Mouse (Mus musculus) megakaryocyte progenitor cell, adult 5-6 weeks (primary cell): ENCODE results near the gene Adgrf4. TPM values are rescaled to one million over a fixed set of nuclear protein-coding genes. Genes with fewer than 3 reads are reported as not detected.

Source experiments
- ATAC-seq: replicated peaks from 2 replicates; pipeline ENCODE4 v1.8.0; 2016; ENCODE audit warnings: mild to moderate bottlenecking, moderate TSS enrichment, inconsistent platforms; ENCODE audit not compliant: poor library complexity
- total RNA-seq, 2 experiments: library from RNA; stranded (forward) in 1 of 2; stranded (reverse) in 1 of 2; fragments of 157-497, 149-512 nt in 1 of 2; fragments of 200-1000 nt in 1 of 2; gene quantifications; 2 replicates each; pipeline versions ENCODE4 v1.2.3 to v1.2.4; 2015 to 2017

The Adgrf4 gene
- total RNA-seq (2015) (not detected in 2 replicates), total RNA-seq (2017) (not detected in 2 replicates)

DNA sequence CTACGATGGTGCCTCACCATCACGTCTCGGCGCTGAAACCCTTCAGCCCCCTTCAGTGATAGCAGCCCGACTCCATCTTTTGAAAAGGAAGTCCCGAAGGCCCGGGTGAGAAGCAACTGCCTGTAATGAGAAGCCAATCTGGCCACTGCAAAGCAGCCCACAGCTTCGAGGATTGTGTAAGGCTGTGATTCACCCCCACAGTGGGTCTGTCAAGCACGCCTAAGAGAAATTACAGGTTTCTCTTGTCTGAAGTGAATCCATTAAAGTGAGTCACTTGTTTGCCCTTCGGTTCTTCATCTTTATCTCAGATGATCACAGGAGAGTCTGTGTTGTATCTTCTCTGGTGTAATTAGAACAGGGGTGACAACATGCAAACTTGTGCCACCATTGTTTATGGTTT lies at the start of gene Adgrf4:
Gene Adgrf4 (minus strand): TSS at position 149 of the 400 bp plus-strand sequence.
- ATAC-seq = no peak

- ATAC-seq = no peak
Measured at GRCm38 (mm10) chr17:42741801-42742217, 49.7 kb upstream of the Adgrf4 start, which contains the start of gene Adgrf2. Gene Adgrf2 (minus strand): TSS chr17:42742179.

DNA sequence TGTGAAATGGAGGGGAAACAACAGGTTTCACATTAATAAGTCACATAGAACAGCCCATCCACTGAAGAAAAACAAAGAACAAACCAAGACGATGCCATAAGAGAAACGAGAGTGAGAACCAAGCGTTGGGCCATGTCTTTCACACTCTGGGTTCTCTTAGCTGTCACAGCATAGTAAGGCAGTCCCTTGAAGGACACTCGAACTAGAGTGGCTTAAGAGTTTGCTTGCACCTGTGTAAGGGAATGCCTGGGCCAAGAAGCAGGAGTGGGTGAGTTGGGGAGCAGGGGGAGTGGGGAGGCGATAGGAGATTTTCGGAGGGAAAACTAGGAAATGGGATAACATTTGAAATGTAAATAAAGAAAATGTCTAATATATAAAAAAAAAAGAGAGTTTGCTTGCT lies 46.7 kb upstream of the Adgrf4 start:
- no peak for ATAC-seq

- peak; percentile 50; the same call in 1 of the 2 replicates for ATAC-seq
Measured at GRCm38 (mm10) chr17:42717161-42717560, 25.1 kb upstream of the Adgrf4 start.

GRCm38 (mm10) chr17:42714991-42715390 lies 22.9 kb upstream of the Adgrf4 start:
- ATAC-seq = no peak

DNA sequence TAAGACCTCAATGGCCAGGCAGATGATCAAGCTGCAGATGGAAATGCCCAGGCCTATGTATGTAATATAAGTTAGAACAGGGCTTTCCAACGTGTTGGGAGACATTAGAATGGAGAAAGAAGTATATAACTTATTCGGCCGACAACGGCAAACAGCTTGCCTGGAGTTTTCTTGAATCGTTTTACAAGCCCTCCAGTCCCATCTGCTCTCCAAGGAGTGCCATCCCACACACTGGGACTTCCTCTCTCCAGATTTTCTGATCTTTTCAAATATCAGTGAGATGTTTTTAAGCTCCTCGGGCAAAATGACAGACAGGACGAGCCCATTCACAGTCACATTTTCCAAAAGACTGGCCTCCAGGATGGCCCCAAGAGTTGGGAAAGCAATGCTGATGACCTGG lies 18.6 kb upstream of the Adgrf4 start:
- no peak for ATAC-seq

DNA sequence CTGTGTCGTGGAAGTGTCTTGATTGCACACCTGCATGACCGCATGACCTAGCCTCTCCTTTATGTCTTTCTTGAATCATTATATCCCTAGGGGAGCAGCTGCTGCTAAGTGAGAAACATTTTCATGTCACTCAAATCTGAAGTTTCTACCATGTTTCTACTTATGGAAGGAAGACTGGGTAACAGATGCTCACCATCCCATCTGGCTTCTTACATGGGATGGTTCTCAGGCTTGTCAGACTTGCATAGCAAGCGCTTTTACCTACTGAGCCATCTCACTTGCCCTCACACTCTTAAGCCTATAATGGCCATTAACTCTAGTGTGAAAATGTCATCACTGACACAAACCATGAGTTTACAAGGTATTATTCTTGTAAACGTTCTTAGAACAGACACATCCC lies 13.5 kb upstream of the Adgrf4 start:
- no peak for ATAC-seq

- no peak for ATAC-seq
Measured at GRCm38 (mm10) chr17:42702198-42702597, 10.1 kb upstream of the Adgrf4 start.

- no peak for ATAC-seq
Measured at GRCm38 (mm10) chr17:42694730-42695129, 2.6 kb upstream of the Adgrf4 start.

- ATAC-seq = no peak
Measured at GRCm38 (mm10) chr17:42690531-42690930, 1.6 kb downstream of the Adgrf4 start.

DNA sequence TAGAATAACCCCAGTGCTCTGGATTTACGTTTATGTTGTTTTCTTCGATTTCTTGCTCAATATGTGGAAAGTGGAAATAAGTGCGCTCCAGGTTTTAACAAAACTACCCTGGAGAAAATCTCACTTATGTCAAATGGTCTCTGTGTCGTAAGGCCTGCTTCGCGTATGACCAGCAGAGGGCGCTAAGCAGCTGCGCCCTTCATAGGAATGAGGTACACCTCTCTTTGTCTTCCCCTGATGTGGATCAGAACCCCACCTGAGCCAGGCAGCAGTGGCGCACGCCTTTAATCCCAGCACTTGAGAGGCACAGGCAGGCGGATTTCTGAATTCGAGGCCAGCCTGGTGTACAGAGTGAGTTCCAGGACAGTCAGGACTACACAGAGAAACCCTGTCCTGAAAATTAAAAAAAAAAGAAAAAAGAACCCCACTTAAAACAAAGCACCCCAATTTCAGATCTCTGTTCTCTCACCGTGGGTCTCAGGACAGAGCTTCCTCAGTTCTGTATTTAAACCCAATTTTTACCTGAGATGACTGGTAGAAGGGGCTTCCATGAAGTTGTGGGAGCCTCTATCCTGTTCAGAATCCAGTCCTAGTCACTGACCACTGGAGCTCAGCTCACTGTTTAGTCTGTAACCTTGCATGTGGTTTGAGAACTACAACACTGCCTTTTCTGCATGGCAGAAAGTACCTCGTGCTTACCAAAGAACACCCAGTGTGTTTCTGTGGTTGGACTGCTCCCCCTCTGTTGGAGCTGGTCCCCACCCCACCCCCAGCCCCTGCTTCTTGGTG lies 33.3 kb downstream of the Adgrf4 start:
- peak; percentile 94 for ATAC-seq

DNA sequence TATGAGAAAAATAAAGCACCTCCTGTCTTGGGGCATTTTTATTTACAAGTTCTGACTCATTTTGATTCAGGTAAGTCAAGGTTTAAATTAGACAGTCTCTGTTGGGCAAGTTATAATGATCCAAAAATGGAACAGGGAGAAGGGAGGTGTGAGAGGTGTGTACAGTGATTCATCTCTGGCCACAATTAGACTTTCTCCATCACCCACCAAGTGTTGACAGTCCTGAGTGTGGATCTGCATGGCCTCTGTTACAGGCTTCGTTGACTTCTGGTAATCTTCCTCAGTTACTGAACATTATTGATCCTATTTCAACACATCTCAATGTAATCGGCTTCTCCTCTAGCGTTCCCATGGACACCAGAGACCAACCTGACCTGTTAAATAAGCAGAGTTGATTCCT lies 48.7 kb downstream of the Adgrf4 start:
- ATAC-seq = no peak

DNA sequence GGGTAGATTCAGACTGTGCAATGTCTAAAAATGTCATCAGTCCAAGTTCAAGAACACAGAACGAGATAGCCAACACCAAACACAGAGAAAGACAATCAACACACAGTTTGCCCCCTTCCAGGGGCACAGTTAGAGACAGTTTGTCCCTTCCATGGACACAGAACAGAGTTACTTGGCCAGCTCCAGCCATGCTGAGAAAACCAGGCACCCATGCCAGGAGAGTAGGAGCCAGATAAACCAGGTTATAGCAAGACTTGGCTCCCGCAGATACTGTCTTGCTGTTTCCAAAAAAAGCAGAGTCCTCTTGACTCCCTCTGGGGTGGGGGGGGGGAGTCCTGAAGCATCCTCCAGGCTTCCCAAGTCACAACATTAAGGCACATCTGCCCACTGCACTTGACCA lies 61.9 kb downstream of the Adgrf4 start:
- no peak for ATAC-seq

DNA sequence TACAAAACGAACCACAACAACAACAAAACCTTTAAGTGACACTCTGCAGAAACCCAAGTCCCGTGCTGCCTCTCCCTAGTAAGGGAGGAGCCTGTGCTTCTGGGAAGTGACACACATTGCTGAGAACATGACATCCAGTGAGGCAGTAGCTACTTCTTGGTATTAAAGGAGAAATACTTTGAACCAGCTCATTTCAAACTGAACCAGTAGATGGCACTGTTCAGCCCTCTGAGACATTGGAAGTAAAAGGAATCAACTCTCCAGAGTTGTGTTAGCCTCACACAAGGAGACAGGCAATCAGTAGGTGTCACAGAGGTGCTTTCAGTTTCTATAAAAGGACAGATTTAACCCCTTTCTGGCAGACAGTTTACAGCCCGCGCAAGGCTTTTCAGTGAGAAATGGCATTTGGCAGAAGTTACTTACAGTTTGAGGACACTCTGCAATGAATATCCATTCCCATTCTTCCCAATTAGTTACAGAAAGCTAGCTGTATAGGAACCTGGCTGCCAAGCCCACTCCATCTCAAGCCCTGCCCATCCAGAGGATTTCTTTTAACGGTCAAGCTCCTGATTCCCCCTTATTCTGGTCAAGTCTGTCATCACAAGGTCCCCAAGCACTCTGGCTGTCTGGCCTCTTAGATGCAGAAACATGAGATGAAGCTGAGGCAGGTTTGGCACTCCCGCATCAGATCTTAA lies 78.9 kb downstream of the Adgrf4 start:
- peak; percentile 80 for ATAC-seq

DNA sequence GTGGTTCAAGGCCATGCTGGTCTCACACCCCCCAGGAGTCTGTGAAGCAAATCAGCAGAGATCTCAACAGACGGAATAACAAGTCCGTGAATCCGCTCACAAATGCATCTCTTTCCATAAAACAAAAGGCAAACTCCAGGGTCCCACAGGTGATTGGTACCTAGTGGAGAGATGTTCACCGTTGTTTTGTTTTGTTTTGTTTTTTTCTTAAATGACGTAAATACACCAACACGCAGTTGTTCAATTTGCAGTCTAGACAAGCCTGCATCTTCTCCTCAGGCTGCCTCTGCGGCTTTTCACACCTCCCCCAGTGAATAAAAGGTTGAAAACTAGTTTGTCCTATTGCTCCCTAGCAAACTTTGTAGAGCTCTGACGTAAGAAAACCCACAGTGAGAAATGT lies 80.8 kb downstream of the Adgrf4 start, which contains the start of gene Opn5:
Gene Opn5 (minus strand): TSS at position 101 of the 400 bp plus-strand sequence.
- no peak for ATAC-seq

DNA sequence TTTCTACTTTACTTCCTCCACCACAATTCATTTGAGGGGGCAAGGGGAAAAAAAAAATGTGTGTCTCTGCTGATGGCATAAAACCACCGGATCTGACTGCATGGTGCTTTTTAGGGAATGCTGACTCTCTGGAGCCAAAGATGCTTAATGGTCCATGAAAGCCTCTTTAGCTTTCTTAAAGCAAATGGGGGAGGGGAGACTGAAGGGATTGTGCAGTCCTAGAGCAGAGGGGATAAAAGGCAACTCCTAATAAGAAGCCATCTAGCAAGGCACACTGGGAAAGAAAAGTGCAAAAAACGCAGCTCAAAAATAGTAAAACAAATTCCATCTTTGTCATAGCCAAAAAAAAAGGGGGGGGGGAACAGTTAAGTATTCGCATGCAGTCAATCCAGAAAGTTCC lies 83.8 kb downstream of the Adgrf4 start:
- no peak for ATAC-seq

Other genes starting within 250 kb of the Adgrf4 start
- not detected in 2 replicates for gene Opn5, start 80.9 kb downstream of the Adgrf4 start, total RNA-seq (2015)
- gene Opn5, start 80.9 kb downstream of the Adgrf4 start, total RNA-seq (2017) = not detected in 2 replicates
- 0.05 TPM in 1 of 2 replicates, not detected in the other for gene Adgrf2, start 49.9 kb upstream of the Adgrf4 start, total RNA-seq (2015)
- not detected in 2 replicates for gene Adgrf2, start 49.9 kb upstream of the Adgrf4 start, total RNA-seq (2017)
- 14.1 and 16.4 TPM in 2 replicates for gene Cd2ap, start 184.4 kb upstream of the Adgrf4 start, total RNA-seq (2015)
- gene Cd2ap, start 184.4 kb upstream of the Adgrf4 start, total RNA-seq (2017) = 10.1 and 13.3 TPM in 2 replicates